Mouse (Mus musculus) MEL (cell line): Measurements from ENCODE around the gene Defb28. TPM values are rescaled to one million over a fixed set of nuclear protein-coding genes. Genes with fewer than 3 reads are reported as not detected.

Experiments
- DNase-seq: peaks from one replicate; pipeline ENCODE4 v3.0.0; 2011; ENCODE audit warnings: low read depth, low spot score
- H3K27ac ChIP-seq: 2 replicates; pipeline ENCODE4 v1.5.1; 2012; ENCODE audit warnings: low read depth, mild to moderate bottlenecking, control low read depth, low read length, moderate library complexity; ENCODE audit not compliant: control insufficient read depth
- H3K27me3 ChIP-seq, 2 experiments: fragments of 150-350 bp in 1 of 2; sonication (generic) in 1 of 2; 2 replicates each; pipeline ENCODE4 v1.6.1; 2012; ENCODE audit warnings: low read length in 2 of 2, mild to moderate bottlenecking in 2 of 2, improper control_type of control experiment in 1 of 2, moderate library complexity in 1 of 2; ENCODE audit not compliant: insufficient read depth in 2 of 2, control insufficient read depth in 1 of 2
- H3K36me3 ChIP-seq, 2 experiments: 2 replicates each; pipeline ENCODE4 v1.6.1; 2012 to 2014; ENCODE audit warnings: low read length in 2 of 2, improper control_type of control experiment in 1 of 2, inconsistent platforms in 1 of 2, mild to moderate bottlenecking in 1 of 2; ENCODE audit not compliant: insufficient read depth in 2 of 2, control insufficient read depth in 1 of 2
- H3K4me1 ChIP-seq, 2 experiments: fragments of 150-350 bp in 1 of 2; sonication (generic) in 1 of 2; 2 replicates each; pipeline ENCODE4 v1.6.1; 2012; ENCODE audit warnings: low read length in 2 of 2, improper control_type of control experiment in 1 of 2, mild to moderate bottlenecking in 1 of 2; ENCODE audit not compliant: insufficient read depth in 2 of 2, control insufficient read depth in 1 of 2
- H3K4me3 ChIP-seq, 2 experiments: fragments of 150-350 bp in 1 of 2; sonication (generic) in 1 of 2; 2 replicates each; pipeline ENCODE4 v1.5.1; 2012; ENCODE audit warnings: low read depth in 2 of 2, low read length in 2 of 2, mild to moderate bottlenecking in 2 of 2, moderate library complexity in 2 of 2, control low read depth in 1 of 2, improper control_type of control experiment in 1 of 2; ENCODE audit not compliant: control insufficient read depth in 1 of 2, insufficient read depth in 1 of 2
- H3K79me2 ChIP-seq: 2 replicates; pipeline ENCODE4 v1.6.1; 2012; ENCODE audit warnings: mild to moderate bottlenecking, low read length, moderate library complexity; ENCODE audit not compliant: control insufficient read depth, poor library complexity, insufficient read depth
- H3K9ac ChIP-seq: 2 replicates; pipeline ENCODE4 v1.6.1; 2012; ENCODE audit warnings: low read depth, mild to moderate bottlenecking, control low read depth, low read length, moderate library complexity; ENCODE audit not compliant: control insufficient read depth, poor library complexity, severe bottlenecking
- H3K9me3 ChIP-seq: fragments of 150-350 bp; sonication (generic); replicated peaks from 2 replicates; pipeline ENCODE4 v1.6.1; 2012; ENCODE audit warnings: mild to moderate bottlenecking, low read length, improper control_type of control experiment, moderate library complexity; ENCODE audit not compliant: insufficient read depth
- CTCF ChIP-seq, 3 experiments: IDR thresholded peaks in 2 of 3; conservative IDR thresholded peaks in 1 of 3; 2 replicates each; pipeline ENCODE4 v1.5.1; 2011 to 2012; ENCODE audit warnings: low read length in 3 of 3, low read depth in 2 of 3, mild to moderate bottlenecking in 2 of 3, improper control_type of control experiment in 1 of 3, inconsistent platforms in 1 of 3, mixed read lengths in 1 of 3, moderate library complexity in 1 of 3; ENCODE audit not compliant: control insufficient read depth in 1 of 3, insufficient read depth in 1 of 3, poor library complexity in 1 of 3, severe bottlenecking in 1 of 3
- E2F4 ChIP-seq: IDR thresholded peaks from 2 replicates; pipeline ENCODE4 v1.6.1; 2011; ENCODE audit warnings: low read depth, low read length, improper control_type of control experiment, borderline replicate concordance
- HCFC1 ChIP-seq: IDR thresholded peaks from 2 replicates; pipeline ENCODE4 v1.6.1; 2012; ENCODE audit warnings: low read depth, mild to moderate bottlenecking, inconsistent platforms, low read length, improper control_type of control experiment, moderate library complexity
- KAT2A ChIP-seq: conservative IDR thresholded peaks from 2 replicates; pipeline ENCODE4 v1.6.1; 2012; ENCODE audit warnings: low read depth, low read length, improper control_type of control experiment, inconsistent platforms
- MAFK ChIP-seq: IDR thresholded peaks from 2 replicates; pipeline ENCODE4 v1.6.1; 2011; ENCODE audit warnings: low read depth, mild to moderate bottlenecking, low read length, improper control_type of control experiment, borderline replicate concordance
- MAZ ChIP-seq: IDR thresholded peaks from 2 replicates; pipeline ENCODE4 v1.6.1; 2012; ENCODE audit warnings: low read depth, mild to moderate bottlenecking, inconsistent platforms, low read length, improper control_type of control experiment
- MEF2A ChIP-seq: IDR thresholded peaks from 2 replicates; pipeline ENCODE4 v1.6.1; 2014; ENCODE audit warnings: low read depth, mild to moderate bottlenecking, inconsistent platforms, low read length, improper control_type of control experiment; ENCODE audit not compliant: poor library complexity, insufficient replicate concordance, severe bottlenecking; ENCODE audit errors: extremely low read depth
- MYC ChIP-seq: IDR thresholded peaks from 2 replicates; pipeline ENCODE4 v1.6.1; 2011; ENCODE audit warnings: low read depth, mild to moderate bottlenecking, low read length, improper control_type of control experiment, moderate library complexity
- NRF1 ChIP-seq: IDR thresholded peaks from 2 replicates; pipeline ENCODE4 v1.6.1; 2014; ENCODE audit warnings: low read depth, mild to moderate bottlenecking, inconsistent platforms, low read length, improper control_type of control experiment, moderate library complexity; ENCODE audit not compliant: poor library complexity, insufficient read depth, severe bottlenecking
- POLR2AphosphoS5 ChIP-seq: IDR thresholded peaks from 2 replicates; pipeline ENCODE4 v1.6.1; 2012; ENCODE audit warnings: low read depth, borderline replicate concordance, mild to moderate bottlenecking, inconsistent platforms, low read length, moderate library complexity, mixed read lengths
- RAD21 ChIP-seq: IDR thresholded peaks from 2 replicates; pipeline ENCODE4 v1.6.1; 2011; ENCODE audit warnings: mild to moderate bottlenecking, low read depth, low read length, improper control_type of control experiment
- RCOR1 ChIP-seq: IDR thresholded peaks from 2 replicates; pipeline ENCODE4 v1.6.1; 2012; ENCODE audit warnings: low read depth, mild to moderate bottlenecking, inconsistent platforms, low read length, improper control_type of control experiment
- SMC3 ChIP-seq: IDR thresholded peaks from 2 replicates; pipeline ENCODE4 v1.6.1; 2011; ENCODE audit warnings: low read depth, low read length, improper control_type of control experiment
- TAL1 ChIP-seq: IDR thresholded peaks from 2 replicates; pipeline ENCODE4 v1.6.1; 2012; ENCODE audit warnings: mild to moderate bottlenecking, inconsistent platforms, low read length, moderate library complexity, mixed read lengths
- TCF12 ChIP-seq: IDR thresholded peaks from 2 replicates; pipeline ENCODE4 v1.6.1; 2014; ENCODE audit warnings: low read depth, mild to moderate bottlenecking, inconsistent platforms, low read length, improper control_type of control experiment, moderate library complexity
- USF1 ChIP-seq: IDR thresholded peaks from 2 replicates; pipeline ENCODE4 v1.6.1; 2014; ENCODE audit warnings: low read depth, mild to moderate bottlenecking, inconsistent platforms, low read length, improper control_type of control experiment, moderate library complexity
- ZNF384 ChIP-seq: IDR thresholded peaks from 2 replicates; pipeline ENCODE4 v1.6.1; 2012; ENCODE audit warnings: low read depth, mild to moderate bottlenecking, inconsistent platforms, low read length, improper control_type of control experiment
- polyA plus RNA-seq, 2 experiments: library from polyadenylated mRNA; stranded (reverse) in 1 of 2; unstranded in 1 of 2; fragments of >175 nt in 1 of 2; fragments of >200 nt in 1 of 2; gene quantifications; 2 replicates each; pipeline versions ENCODE4 v1.2.1 to v1.2.4; 2012; ENCODE audit warnings: low replicate concordance in 2 of 2, low read depth in 1 of 2; ENCODE audit not compliant: insufficient read length in 2 of 2, insufficient read depth in 1 of 2, missing spikeins in 1 of 2
- total RNA-seq: library from RNA; depleted of rRNA; stranded (reverse); fragments of 300-350 nt; gene quantifications from 2 replicates; pipeline ENCODE4 v1.2.3, GENCODE M21; 2012

Gene Defb28
- total and polyA plus RNA-seq, 3 experiments = not detected

GRCm38 (mm10) chr2:152470973-152471372 is 47.1 kb upstream of the Defb28 start (continued):
- TF ChIP-seq RCOR1 (no peak), RAD21 (peak; percentile 66), SMC3 (peak; percentile 69), POLR2AphosphoS5 (no peak), MAZ (no peak), MAFK (no peak), ZNF384 (no peak), USF1 (no peak), CTCF (IDR thresholded peaks at IDR 0.05 in 2 of 3, conservative IDR thresholded peaks at IDR 0.05 in 1 of 3; ENCODE audit: control insufficient read depth in 1 of 3, insufficient read depth in 1 of 3, low read depth in 2 of 3, low read length in 3 of 3, poor library complexity in 1 of 3, severe bottlenecking in 1 of 3) (peak; percentile 22 to 83 (median 79); a peak in 4 of 6 replicates), KAT2A (no peak), TCF12 (no peak), E2F4 (no peak), NRF1 (no peak), TAL1 (no peak)

GRCm38 (mm10) chr2:152472434-152472833 is 45.6 kb upstream of the Defb28 start:
- H3K36me3 ChIP-seq = no peaks in the 10 kb centered on the region
- H3K4me1 ChIP-seq = no peaks in the 10 kb centered on the region
- H3K79me2 ChIP-seq = no peaks in the 10 kb centered on the region
- no peaks in the 10 kb centered on the region for H3K9me3 ChIP-seq
- H3K27me3 ChIP-seq = peaks cover 4 to 11% of the 10 kb centered on the region in 2 experiments
- no peak for TF ChIP-seq NRF1
- TF ChIP-seq MEF2A = no peak
- TF ChIP-seq HCFC1 = no peak
- TF ChIP-seq RAD21 = peak; percentile 36
- peak in 2 of 3 experiments; percentile 10 to 50; a peak in 3 of 6 replicates for TF ChIP-seq CTCF (IDR thresholded peaks at IDR 0.05 in 2 of 3, conservative IDR thresholded peaks at IDR 0.05 in 1 of 3; ENCODE audit: control insufficient read depth in 1 of 3, insufficient read depth in 1 of 3, low read depth in 2 of 3, low read length in 3 of 3, poor library complexity in 1 of 3, severe bottlenecking in 1 of 3)
- peak; percentile 41 for TF ChIP-seq SMC3
- no peak for TF ChIP-seq MYC
- no peak for TF ChIP-seq MAFK
- TF ChIP-seq, all 39 proteins: peak for 3
- H3K4me3 ChIP-seq = no peak overlapping the region
- H3K27ac ChIP-seq = no peak overlapping the region
- no peak overlapping the region for H3K9ac ChIP-seq
- DNase-seq = peak; percentile 20
